Mouse (Mus musculus): ENCODE results near the gene Ap2b1. TPM values are rescaled to one million over a fixed set of nuclear protein-coding genes. Genes with fewer than 3 reads are reported as not detected.
A peak's percentile ranks its signal among the peaks of the same experiment; 100 is the strongest.
"Not testable (repeated sequence)": the region's sequence is repeated elsewhere in the genome, so short reads cannot be mapped to it uniquely, and the experiment has no call there.

Ap2b1 gene
- 100 to 1,000 TPM; 268 to 286 TPM for total RNA-seq (2021)

GRCm38 (mm10) chr11:83298225-83299195 lies at the start of gene Ap2b1:
Gene Ap2b1, plus strand, starts transcription at chr11:83299024.
- intact Hi-C loops (cut with DNase I): loop anchor here (10.0 kb wide), 1 partner anchor 384 kb away; the partner anchor contains the start of gene Unc45b
- DNase-seq (ENCODE audit: low spot score in 2 of 2): peak; percentile 94 to 95

- intact Hi-C loops (cut with DNase I): not testable (repeated sequence)
These were observed 41.6 kb upstream of the Ap2b1 start for GRCm38 (mm10) chr11:83257211-83257610.

GRCm38 (mm10) chr11:83262673-83263072 lies 36.2 kb upstream of the Ap2b1 start:
- no peak for DNase-seq (ENCODE audit: low spot score in 2 of 2)
- intact Hi-C loops (cut with DNase I): no loop called here

More at GRCm38 (mm10) chr11:83257211-83257610, 41.6 kb upstream of the Ap2b1 start:
- DNase-seq (ENCODE audit: low spot score in 2 of 2): not testable (repeated sequence)

GRCm38 (mm10) chr11:83263146-83263545 lies 35.7 kb upstream of the Ap2b1 start:
- no peak for DNase-seq (ENCODE audit: low spot score in 2 of 2)
- intact Hi-C loops (cut with DNase I): no loop called here

- no peak for DNase-seq (ENCODE audit: low spot score in 2 of 2)
- intact Hi-C loops (cut with DNase I): no loop called here
These were observed 28.0 kb upstream of the Ap2b1 start for GRCm38 (mm10) chr11:83270842-83271150.

GRCm38 (mm10) chr11:83271151-83271950 lies 27.5 kb upstream of the Ap2b1 start:
- DNase-seq (ENCODE audit: low spot score in 2 of 2): peak; percentile 74 to 80
- intact Hi-C loops (cut with DNase I): no loop called here

GRCm38 (mm10) chr11:83271951-83272843 lies 26.6 kb upstream of the Ap2b1 start:
- no peak for DNase-seq (ENCODE audit: low spot score in 2 of 2)
- intact Hi-C loops (cut with DNase I): no loop called here

- intact Hi-C loops (cut with DNase I): no loop called here
- no peak for DNase-seq (ENCODE audit: low spot score in 2 of 2)
These were observed 22.6 kb upstream of the Ap2b1 start for GRCm38 (mm10) chr11:83276251-83276650.

- no peak for DNase-seq (ENCODE audit: low spot score in 2 of 2)
These were observed 19.8 kb upstream of the Ap2b1 start for GRCm38 (mm10) chr11:83279024-83279423.

GRCm38 (mm10) chr11:83279691-83280090 lies 19.1 kb upstream of the Ap2b1 start:
- no peak for DNase-seq (ENCODE audit: low spot score in 2 of 2)
- intact Hi-C loops (cut with DNase I): no loop called here

More at GRCm38 (mm10) chr11:83279024-83279423, 19.8 kb upstream of the Ap2b1 start:
- intact Hi-C loops (cut with DNase I): no loop called here

- intact Hi-C loops (cut with DNase I): no loop called here
- DNase-seq (ENCODE audit: low spot score in 2 of 2): no peak
These were observed 16.7 kb upstream of the Ap2b1 start for GRCm38 (mm10) chr11:83282084-83282483.

GRCm38 (mm10) chr11:83285627-83286026 lies 13.2 kb upstream of the Ap2b1 start:
- intact Hi-C loops (cut with DNase I): no loop called here
- no peak for DNase-seq (ENCODE audit: low spot score in 2 of 2)

GRCm38 (mm10) chr11:83286566-83286965 lies 12.3 kb upstream of the Ap2b1 start, which contains the start of gene Slfn14:
Gene Slfn14, minus strand, starts transcription at chr11:83286726.
- intact Hi-C loops (cut with DNase I): no loop called here
- DNase-seq (ENCODE audit: low spot score in 2 of 2): no peak

GRCm38 (mm10) chr11:83289036-83289435 lies 9.8 kb upstream of the Ap2b1 start:
- DNase-seq (ENCODE audit: low spot score in 2 of 2): no peak
- intact Hi-C loops (cut with DNase I): no loop called here

GRCm38 (mm10) chr11:83289633-83290032 lies 9.2 kb upstream of the Ap2b1 start:
- DNase-seq (ENCODE audit: low spot score in 2 of 2): no peak
- intact Hi-C loops (cut with DNase I): loop anchor here (10.0 kb wide), 1 partner anchor 375 kb away; the partner anchor contains the start of gene Unc45b

GRCm38 (mm10) chr11:83291375-83292250 lies 7.2 kb upstream of the Ap2b1 start:
- intact Hi-C loops (cut with DNase I): loop anchor here (10.0 kb wide), 1 partner anchor 377 kb away; the partner anchor contains the start of gene Unc45b
- peak; percentile 93 to 94 for DNase-seq (ENCODE audit: low spot score in 2 of 2)

- intact Hi-C loops (cut with DNase I): loop anchor here (10.0 kb wide), 1 partner anchor 377 kb away; the partner anchor contains the start of gene Unc45b
- no peak for DNase-seq (ENCODE audit: low spot score in 2 of 2)
These were observed 6.6 kb upstream of the Ap2b1 start for GRCm38 (mm10) chr11:83292251-83292587.

GRCm38 (mm10) chr11:83293182-83293581 lies 5.6 kb upstream of the Ap2b1 start:
- no peak for DNase-seq (ENCODE audit: low spot score in 2 of 2)
- intact Hi-C loops (cut with DNase I): loop anchor here (10.0 kb wide), 1 partner anchor 378 kb away; the partner anchor contains the start of gene Unc45b
